Mouse (Mus musculus): ENCODE measurements at regions not wholly inside any gene's neighbourhood (a gene's known extent, or its start where the extent isn't known, plus 50 kb on each side); places are given as distances from the start of the nearest gene placed in this dataset.

- no peaks in the 10 kb centered on the region for H3K4me1 ChIP-seq (replicated peaks; ENCODE audit: control insufficient read depth, insufficient read depth, low read length)
- H3K27me3 ChIP-seq (replicated peaks; ENCODE audit: control insufficient read depth, insufficient read depth, low read length) = no peaks in the 10 kb centered on the region
- no peaks in the 10 kb centered on the region for H3K36me3 ChIP-seq (ENCODE audit: control insufficient read depth, insufficient read depth)
- H3K27ac ChIP-seq (ENCODE audit: low read depth, low read length) = no peak overlapping the region
- no peaks in the 10 kb centered on the region for H3K9me3 ChIP-seq (ENCODE audit: control insufficient read depth)
- ATAC-seq = no peak
- H3K4me2 ChIP-seq (replicated peaks; ENCODE audit: low read depth) = no peak overlapping the region
- H3K9ac ChIP-seq (ENCODE audit: low read depth, low read length) = no peak overlapping the region
- TF ChIP-seq CTCF (IDR thresholded peaks at IDR 0.05; ENCODE audit: low read depth) = no peak
- H3K4me3 ChIP-seq (ENCODE audit: low read depth, low read length) = no peak overlapping the region
- WGBS = 43% methylated on average over 2 of the region's 2 CpGs
These were observed 509.9 kb upstream of the Plxna2 start for GRCm38 (mm10) chr1:194108132-194108531.

GRCm38 (mm10) chr1:194107271-194107938, 510.6 kb upstream of the Plxna2 start:
- no peak overlapping the region for H3K4me2 ChIP-seq (replicated peaks; ENCODE audit: low read depth)
- 54% methylated on average over 3 of the region's 3 CpGs for WGBS
- no peaks in the 10 kb centered on the region for H3K4me1 ChIP-seq (replicated peaks; ENCODE audit: control insufficient read depth, insufficient read depth, low read length)
- peak; percentile 95 for ATAC-seq
- no peaks in the 10 kb centered on the region for H3K9me3 ChIP-seq (ENCODE audit: control insufficient read depth)
- no peak overlapping the region for H3K4me3 ChIP-seq (ENCODE audit: low read depth, low read length)
- TF ChIP-seq CTCF (IDR thresholded peaks at IDR 0.05; ENCODE audit: low read depth) = no peak
- no peak overlapping the region for H3K27ac ChIP-seq (ENCODE audit: low read depth, low read length)
- H3K27me3 ChIP-seq (replicated peaks; ENCODE audit: control insufficient read depth, insufficient read depth, low read length) = no peaks in the 10 kb centered on the region
- no peak overlapping the region for H3K9ac ChIP-seq (ENCODE audit: low read depth, low read length)
- no peaks in the 10 kb centered on the region for H3K36me3 ChIP-seq (ENCODE audit: control insufficient read depth, insufficient read depth)

- no peaks in the 10 kb centered on the region for H3K27me3 ChIP-seq (replicated peaks; ENCODE audit: control insufficient read depth, insufficient read depth, low read length)
- H3K9ac ChIP-seq (ENCODE audit: low read depth, low read length) = no peak overlapping the region
- no peak overlapping the region for H3K4me2 ChIP-seq (replicated peaks; ENCODE audit: low read depth)
- TF ChIP-seq CTCF (IDR thresholded peaks at IDR 0.05; ENCODE audit: low read depth) = no peak
- H3K4me3 ChIP-seq (ENCODE audit: low read depth, low read length) = no peak overlapping the region
- no peaks in the 10 kb centered on the region for H3K36me3 ChIP-seq (ENCODE audit: control insufficient read depth, insufficient read depth)
- no peak for ATAC-seq
- H3K4me1 ChIP-seq (replicated peaks; ENCODE audit: control insufficient read depth, insufficient read depth, low read length) = no peaks in the 10 kb centered on the region
- no peak overlapping the region for H3K27ac ChIP-seq (ENCODE audit: low read depth, low read length)
- 76% methylated on average over 2 of the region's 2 CpGs for WGBS
- no peaks in the 10 kb centered on the region for H3K9me3 ChIP-seq (ENCODE audit: control insufficient read depth)
These were observed 528.0 kb upstream of the Plxna2 start for GRCm38 (mm10) chr1:194089918-194090548.

GRCm38 (mm10) chr1:194058512-194058911, 559.5 kb upstream of the Plxna2 start:
- H3K4me1 ChIP-seq (replicated peaks; ENCODE audit: control insufficient read depth, insufficient read depth, low read length) = no peaks in the 10 kb centered on the region
- no peak for ATAC-seq
- no peaks in the 10 kb centered on the region for H3K36me3 ChIP-seq (ENCODE audit: control insufficient read depth, insufficient read depth)
- H3K27ac ChIP-seq (ENCODE audit: low read depth, low read length) = no peak overlapping the region
- 52% methylated on average over 5 of the region's 5 CpGs for WGBS
- H3K9ac ChIP-seq (ENCODE audit: low read depth, low read length) = no peak overlapping the region
- no peaks in the 10 kb centered on the region for H3K9me3 ChIP-seq (ENCODE audit: control insufficient read depth)
- H3K27me3 ChIP-seq (replicated peaks; ENCODE audit: control insufficient read depth, insufficient read depth, low read length) = no peaks in the 10 kb centered on the region
- no peak overlapping the region for H3K4me2 ChIP-seq (replicated peaks; ENCODE audit: low read depth)
- H3K4me3 ChIP-seq (ENCODE audit: low read depth, low read length) = no peak overlapping the region
- TF ChIP-seq CTCF (IDR thresholded peaks at IDR 0.05; ENCODE audit: low read depth) = no peak

- H3K4me1 ChIP-seq (replicated peaks; ENCODE audit: control insufficient read depth, insufficient read depth, low read length) = no peaks in the 10 kb centered on the region
- no peak overlapping the region for H3K4me3 ChIP-seq (ENCODE audit: low read depth, low read length)
- no peak for ATAC-seq
- no peaks in the 10 kb centered on the region for H3K27me3 ChIP-seq (replicated peaks; ENCODE audit: control insufficient read depth, insufficient read depth, low read length)
- no peak overlapping the region for H3K4me2 ChIP-seq (replicated peaks; ENCODE audit: low read depth)
- no peak overlapping the region for H3K27ac ChIP-seq (ENCODE audit: low read depth, low read length)
- TF ChIP-seq CTCF (IDR thresholded peaks at IDR 0.05; ENCODE audit: low read depth) = no peak
- H3K9me3 ChIP-seq (ENCODE audit: control insufficient read depth) = no peaks in the 10 kb centered on the region
- WGBS = 13% methylated on average over 1 of the region's 1 CpGs
- no peak overlapping the region for H3K9ac ChIP-seq (ENCODE audit: low read depth, low read length)
- no peaks in the 10 kb centered on the region for H3K36me3 ChIP-seq (ENCODE audit: control insufficient read depth, insufficient read depth)
These were observed 561.5 kb upstream of the Plxna2 start for GRCm38 (mm10) chr1:194056544-194056943.

- Histone ChIP-seq H3K27me3 (replicated peaks; ENCODE audit: control insufficient read depth, insufficient read depth, low read length) (no peaks in the 10 kb centered on the region), H3K36me3 (ENCODE audit: control insufficient read depth, insufficient read depth) (no peaks in the 10 kb centered on the region), H3K9ac (ENCODE audit: low read depth, low read length) (no peak overlapping the region), H3K4me3 (ENCODE audit: low read depth, low read length) (no peak overlapping the region), H3K4me2 (replicated peaks; ENCODE audit: low read depth) (no peak overlapping the region), H3K4me1 (replicated peaks; ENCODE audit: control insufficient read depth, insufficient read depth, low read length) (no peaks in the 10 kb centered on the region), H3K27ac (ENCODE audit: low read depth, low read length) (no peak overlapping the region), H3K9me3 (ENCODE audit: control insufficient read depth) (no peaks in the 10 kb centered on the region)
- WGBS = 51% methylated on average over 4 of the region's 4 CpGs
- TF ChIP-seq CTCF (IDR thresholded peaks at IDR 0.05; ENCODE audit: low read depth) = no peak
- ATAC-seq = no peak
These were observed 568.2 kb upstream of the Plxna2 start for GRCm38 (mm10) chr1:194049746-194050351.

Data from intestine, postnatal 0 days (tissue).